Mouse (Mus musculus) MEL (cell line): ENCODE measurements around the gene Xpnpep1. TPM values are rescaled to one million over a fixed set of nuclear protein-coding genes. Genes with fewer than 3 reads are reported as not detected.
A peak's percentile ranks its signal among the peaks of the same experiment; 100 is the strongest.

Source experiments
- DNase-seq: peaks from one replicate; pipeline ENCODE4 v3.0.0; 2011; ENCODE audit warnings: low read depth, low spot score
- H3K27ac ChIP-seq: 2 replicates; pipeline ENCODE4 v1.5.1; 2012; ENCODE audit warnings: low read depth, mild to moderate bottlenecking, control low read depth, low read length, moderate library complexity; ENCODE audit not compliant: control insufficient read depth
- H3K27me3 ChIP-seq, 2 experiments: fragments of 150-350 bp in 1 of 2; sonication (generic) in 1 of 2; 2 replicates each; pipeline ENCODE4 v1.6.1; 2012; ENCODE audit warnings: low read length in 2 of 2, mild to moderate bottlenecking in 2 of 2, improper control_type of control experiment in 1 of 2, moderate library complexity in 1 of 2; ENCODE audit not compliant: insufficient read depth in 2 of 2, control insufficient read depth in 1 of 2
- H3K36me3 ChIP-seq, 2 experiments: 2 replicates each; pipeline ENCODE4 v1.6.1; 2012 to 2014; ENCODE audit warnings: low read length in 2 of 2, improper control_type of control experiment in 1 of 2, inconsistent platforms in 1 of 2, mild to moderate bottlenecking in 1 of 2; ENCODE audit not compliant: insufficient read depth in 2 of 2, control insufficient read depth in 1 of 2
- H3K4me1 ChIP-seq, 2 experiments: fragments of 150-350 bp in 1 of 2; sonication (generic) in 1 of 2; 2 replicates each; pipeline ENCODE4 v1.6.1; 2012; ENCODE audit warnings: low read length in 2 of 2, improper control_type of control experiment in 1 of 2, mild to moderate bottlenecking in 1 of 2; ENCODE audit not compliant: insufficient read depth in 2 of 2, control insufficient read depth in 1 of 2
- H3K4me3 ChIP-seq, 2 experiments: fragments of 150-350 bp in 1 of 2; sonication (generic) in 1 of 2; 2 replicates each; pipeline ENCODE4 v1.5.1; 2012; ENCODE audit warnings: low read depth in 2 of 2, low read length in 2 of 2, mild to moderate bottlenecking in 2 of 2, moderate library complexity in 2 of 2, control low read depth in 1 of 2, improper control_type of control experiment in 1 of 2; ENCODE audit not compliant: control insufficient read depth in 1 of 2, insufficient read depth in 1 of 2
- H3K79me2 ChIP-seq: 2 replicates; pipeline ENCODE4 v1.6.1; 2012; ENCODE audit warnings: mild to moderate bottlenecking, low read length, moderate library complexity; ENCODE audit not compliant: control insufficient read depth, poor library complexity, insufficient read depth
- H3K9ac ChIP-seq: 2 replicates; pipeline ENCODE4 v1.6.1; 2012; ENCODE audit warnings: low read depth, mild to moderate bottlenecking, control low read depth, low read length, moderate library complexity; ENCODE audit not compliant: control insufficient read depth, poor library complexity, severe bottlenecking
- H3K9me3 ChIP-seq: fragments of 150-350 bp; sonication (generic); replicated peaks from 2 replicates; pipeline ENCODE4 v1.6.1; 2012; ENCODE audit warnings: mild to moderate bottlenecking, low read length, improper control_type of control experiment, moderate library complexity; ENCODE audit not compliant: insufficient read depth
- CHD2 ChIP-seq: IDR thresholded peaks from 2 replicates; pipeline ENCODE4 v1.6.1; 2011; ENCODE audit warnings: low read length, improper control_type of control experiment
- CTCF ChIP-seq, 3 experiments: IDR thresholded peaks in 2 of 3; conservative IDR thresholded peaks in 1 of 3; 2 replicates each; pipeline ENCODE4 v1.5.1; 2011 to 2012; ENCODE audit warnings: low read length in 3 of 3, low read depth in 2 of 3, mild to moderate bottlenecking in 2 of 3, improper control_type of control experiment in 1 of 3, inconsistent platforms in 1 of 3, mixed read lengths in 1 of 3, moderate library complexity in 1 of 3; ENCODE audit not compliant: control insufficient read depth in 1 of 3, insufficient read depth in 1 of 3, poor library complexity in 1 of 3, severe bottlenecking in 1 of 3
- E2F4 ChIP-seq: IDR thresholded peaks from 2 replicates; pipeline ENCODE4 v1.6.1; 2011; ENCODE audit warnings: low read depth, low read length, improper control_type of control experiment, borderline replicate concordance
- EP300 ChIP-seq, 2 experiments: IDR thresholded peaks; 2 replicates each; pipeline ENCODE4 v1.6.1; 2011; ENCODE audit warnings: improper control_type of control experiment in 2 of 2, low read length in 2 of 2, low read depth in 1 of 2, mild to moderate bottlenecking in 1 of 2
- ETS1 ChIP-seq: IDR thresholded peaks from 2 replicates; pipeline ENCODE4 v1.6.1; 2012; ENCODE audit warnings: low read depth, mild to moderate bottlenecking, inconsistent platforms, low read length, improper control_type of control experiment, moderate library complexity
- JUND ChIP-seq: IDR thresholded peaks from 2 replicates; pipeline ENCODE4 v1.6.1; 2011; ENCODE audit warnings: low read depth, mild to moderate bottlenecking, improper control_type of control experiment, low read length
- KAT2A ChIP-seq: conservative IDR thresholded peaks from 2 replicates; pipeline ENCODE4 v1.6.1; 2012; ENCODE audit warnings: low read depth, low read length, improper control_type of control experiment, inconsistent platforms
- MAX ChIP-seq: IDR thresholded peaks from 2 replicates; pipeline ENCODE4 v1.6.1; 2011; ENCODE audit warnings: low read length, improper control_type of control experiment
- MEF2A ChIP-seq: IDR thresholded peaks from 2 replicates; pipeline ENCODE4 v1.6.1; 2014; ENCODE audit warnings: low read depth, mild to moderate bottlenecking, inconsistent platforms, low read length, improper control_type of control experiment; ENCODE audit not compliant: poor library complexity, insufficient replicate concordance, severe bottlenecking; ENCODE audit errors: extremely low read depth
- MXI1 ChIP-seq: IDR thresholded peaks from 2 replicates; pipeline ENCODE4 v1.6.1; 2011; ENCODE audit warnings: mild to moderate bottlenecking, low read depth, low read length, improper control_type of control experiment
- MYB ChIP-seq: IDR thresholded peaks from 2 replicates; pipeline ENCODE4 v1.6.1; 2011; ENCODE audit warnings: mild to moderate bottlenecking, low read depth, low read length, improper control_type of control experiment
- NRF1 ChIP-seq: IDR thresholded peaks from 2 replicates; pipeline ENCODE4 v1.6.1; 2014; ENCODE audit warnings: low read depth, mild to moderate bottlenecking, inconsistent platforms, low read length, improper control_type of control experiment, moderate library complexity; ENCODE audit not compliant: poor library complexity, insufficient read depth, severe bottlenecking
- POLR2AphosphoS5 ChIP-seq: IDR thresholded peaks from 2 replicates; pipeline ENCODE4 v1.6.1; 2012; ENCODE audit warnings: low read depth, borderline replicate concordance, mild to moderate bottlenecking, inconsistent platforms, low read length, moderate library complexity, mixed read lengths
- RAD21 ChIP-seq: IDR thresholded peaks from 2 replicates; pipeline ENCODE4 v1.6.1; 2011; ENCODE audit warnings: mild to moderate bottlenecking, low read depth, low read length, improper control_type of control experiment
- RCOR1 ChIP-seq: IDR thresholded peaks from 2 replicates; pipeline ENCODE4 v1.6.1; 2012; ENCODE audit warnings: low read depth, mild to moderate bottlenecking, inconsistent platforms, low read length, improper control_type of control experiment
- SIN3A ChIP-seq: IDR thresholded peaks from 2 replicates; pipeline ENCODE4 v1.6.1; 2012; ENCODE audit warnings: low read length, improper control_type of control experiment, inconsistent platforms
- SMC3 ChIP-seq: IDR thresholded peaks from 2 replicates; pipeline ENCODE4 v1.6.1; 2011; ENCODE audit warnings: low read depth, low read length, improper control_type of control experiment
- TAL1 ChIP-seq: IDR thresholded peaks from 2 replicates; pipeline ENCODE4 v1.6.1; 2012; ENCODE audit warnings: mild to moderate bottlenecking, inconsistent platforms, low read length, moderate library complexity, mixed read lengths
- TBP ChIP-seq: IDR thresholded peaks from 2 replicates; pipeline ENCODE4 v1.8.0; 2011; ENCODE audit warnings: low read depth, low read length, improper control_type of control experiment
- TCF12 ChIP-seq: IDR thresholded peaks from 2 replicates; pipeline ENCODE4 v1.6.1; 2014; ENCODE audit warnings: low read depth, mild to moderate bottlenecking, inconsistent platforms, low read length, improper control_type of control experiment, moderate library complexity
- UBTF ChIP-seq: IDR thresholded peaks from 2 replicates; pipeline ENCODE4 v1.6.1; 2012; ENCODE audit warnings: low read depth, mild to moderate bottlenecking, inconsistent platforms, low read length, improper control_type of control experiment, moderate library complexity, borderline replicate concordance; ENCODE audit not compliant: insufficient read depth
- USF1 ChIP-seq: IDR thresholded peaks from 2 replicates; pipeline ENCODE4 v1.6.1; 2014; ENCODE audit warnings: low read depth, mild to moderate bottlenecking, inconsistent platforms, low read length, improper control_type of control experiment, moderate library complexity
- USF2 ChIP-seq, 2 experiments: IDR thresholded peaks; 2 replicates each; pipeline ENCODE4 v1.6.1; 2011 to 2012; ENCODE audit warnings: improper control_type of control experiment in 2 of 2, low read length in 2 of 2, borderline replicate concordance in 1 of 2, inconsistent platforms in 1 of 2, low read depth in 1 of 2, mild to moderate bottlenecking in 1 of 2; ENCODE audit not compliant: insufficient read depth in 1 of 2
- ZC3H11A ChIP-seq: IDR thresholded peaks from 2 replicates; pipeline ENCODE4 v1.6.1; 2012; ENCODE audit warnings: low read depth, mild to moderate bottlenecking, inconsistent platforms, low read length, improper control_type of control experiment
- ZKSCAN1 ChIP-seq: IDR thresholded peaks from 2 replicates; pipeline ENCODE4 v1.6.1; 2012; ENCODE audit warnings: low read depth, mild to moderate bottlenecking, inconsistent platforms, low read length, improper control_type of control experiment, moderate library complexity
- ZNF384 ChIP-seq: IDR thresholded peaks from 2 replicates; pipeline ENCODE4 v1.6.1; 2012; ENCODE audit warnings: low read depth, mild to moderate bottlenecking, inconsistent platforms, low read length, improper control_type of control experiment
- polyA plus RNA-seq, 2 experiments: library from polyadenylated mRNA; stranded (reverse) in 1 of 2; unstranded in 1 of 2; fragments of >175 nt in 1 of 2; fragments of >200 nt in 1 of 2; gene quantifications; 2 replicates each; pipeline versions ENCODE4 v1.2.1 to v1.2.4; 2012; ENCODE audit warnings: low replicate concordance in 2 of 2, low read depth in 1 of 2; ENCODE audit not compliant: insufficient read length in 2 of 2, insufficient read depth in 1 of 2, missing spikeins in 1 of 2
- total RNA-seq: library from RNA; depleted of rRNA; stranded (reverse); fragments of 300-350 nt; gene quantifications from 2 replicates; pipeline ENCODE4 v1.2.3, GENCODE M21; 2012

Gene Xpnpep1
- total and polyA plus RNA-seq, 3 experiments, result 428 to 531 (median 526) TPM

- no peaks in the 10 kb centered on the region for H3K4me1 ChIP-seq
- no peak for DNase-seq
- no peak overlapping the region for H3K9ac ChIP-seq
- no peaks in the 10 kb centered on the region for H3K79me2 ChIP-seq
- H3K27ac ChIP-seq, result no peak overlapping the region
- no peaks in the 10 kb centered on the region for H3K9me3 ChIP-seq
- H3K36me3 ChIP-seq, result no peaks in the 10 kb centered on the region
- H3K27me3 ChIP-seq, result no peaks in the 10 kb centered on the region
- H3K4me3 ChIP-seq, result no peak overlapping the region
- no peak for TF ChIP-seq SMC3
- TF ChIP-seq CTCF (IDR thresholded peaks at IDR 0.05 in 2 of 3, conservative IDR thresholded peaks at IDR 0.05 in 1 of 3; ENCODE audit: control insufficient read depth in 1 of 3, insufficient read depth in 1 of 3, low read depth in 2 of 3, low read length in 3 of 3, poor library complexity in 1 of 3, severe bottlenecking in 1 of 3), result no peak
- no peak for TF ChIP-seq ZKSCAN1
- TF ChIP-seq SIN3A, result no peak
- TF ChIP-seq CHD2, result no peak
- no peak for TF ChIP-seq KAT2A
Observed at GRCm38 (mm10) chr19:52966339-52966738, 73.7 kb downstream of the Xpnpep1 start.

- H3K27me3 ChIP-seq, result no peaks in the 10 kb centered on the region
Observed at GRCm38 (mm10) chr19:52962745-52963144, 77.3 kb downstream of the Xpnpep1 start.

DNA sequence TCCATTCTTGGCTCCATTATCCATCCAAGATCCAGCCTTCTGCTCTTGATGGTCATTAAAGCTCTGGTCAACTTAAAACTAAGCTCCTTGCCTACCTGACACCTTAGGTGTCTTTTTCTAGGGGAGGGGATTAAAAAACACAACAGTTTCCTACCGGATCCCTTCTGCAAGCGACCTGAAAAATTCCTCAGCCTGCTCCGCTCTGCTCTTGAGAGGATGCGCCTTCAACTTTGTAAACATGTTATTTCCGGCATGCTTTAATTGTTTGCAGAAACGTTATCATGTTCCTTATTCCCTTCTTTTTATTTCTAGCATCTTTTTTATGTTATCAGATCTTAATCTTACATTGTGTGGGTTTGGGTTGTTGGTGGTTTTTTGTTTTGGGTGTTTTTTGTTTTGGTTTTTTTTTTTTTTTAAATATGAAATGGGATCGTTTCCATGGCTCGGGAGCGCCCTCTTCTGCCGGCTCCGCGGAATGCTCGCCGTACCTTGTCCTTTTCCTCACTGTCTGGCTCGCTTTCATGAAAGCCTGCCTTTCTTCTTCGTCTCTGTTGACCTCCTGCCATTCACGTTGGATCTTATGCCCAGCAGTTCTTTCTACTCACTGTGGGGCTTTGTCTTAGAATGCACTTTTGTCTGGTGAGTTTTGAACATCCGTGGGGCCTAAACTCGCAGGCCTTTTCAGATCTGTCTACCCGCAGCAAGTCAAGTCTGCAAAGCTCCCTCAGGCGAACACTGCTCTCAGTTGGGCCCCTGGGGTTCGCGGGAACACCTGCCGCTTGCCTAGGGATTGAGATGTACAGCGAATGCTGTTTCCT is 117.1 kb downstream of the Xpnpep1 start:
- H3K4me3 ChIP-seq, result no peak overlapping the region
- H3K36me3 ChIP-seq, result no peaks in the 10 kb centered on the region
- H3K9ac ChIP-seq, result no peak overlapping the region
- no peak overlapping the region for H3K27ac ChIP-seq
- H3K27me3 ChIP-seq, result no peaks in the 10 kb centered on the region
- H3K79me2 ChIP-seq, result no peaks in the 10 kb centered on the region
- no peaks in the 10 kb centered on the region for H3K9me3 ChIP-seq
- peak; percentile 46 for DNase-seq
- H3K4me1 ChIP-seq, result no peaks in the 10 kb centered on the region
- TF ChIP-seq MEF2A, result no peak
- no peak for TF ChIP-seq ZKSCAN1
- no peak for TF ChIP-seq USF1
- no peak for TF ChIP-seq UBTF
- TF ChIP-seq ZNF384, result peak; percentile 96
- no peak for TF ChIP-seq ETS1
- TF ChIP-seq E2F4, result no peak
- no peak for TF ChIP-seq POLR2AphosphoS5
- TF ChIP-seq EP300 (IDR thresholded peaks at IDR 0.05; ENCODE audit: low read depth in 1 of 2, low read length in 2 of 2), result no peak
- no peak for TF ChIP-seq MYB
- no peak for TF ChIP-seq MXI1
- no peak for TF ChIP-seq TAL1
- peak; percentile 73 for TF ChIP-seq SMC3
- TF ChIP-seq TCF12, result no peak
- TF ChIP-seq TBP, result 0 out of 2 replicates have a peak, but pooled peaks have one; percentile 15
- TF ChIP-seq RCOR1, result no peak
- peak; percentile 70 for TF ChIP-seq ZC3H11A
- peak; percentile 44 to 91 (median 67) for TF ChIP-seq CTCF (IDR thresholded peaks at IDR 0.05 in 2 of 3, conservative IDR thresholded peaks at IDR 0.05 in 1 of 3; ENCODE audit: control insufficient read depth in 1 of 3, insufficient read depth in 1 of 3, low read depth in 2 of 3, low read length in 3 of 3, poor library complexity in 1 of 3, severe bottlenecking in 1 of 3)

More at GRCm38 (mm10) chr19:52962745-52963144, 77.3 kb downstream of the Xpnpep1 start:
- DNase-seq, result peak; percentile 23
- TF ChIP-seq MAX (no peak), USF2 (IDR thresholded peaks at IDR 0.05; ENCODE audit: borderline replicate concordance in 1 of 2, insufficient read depth in 1 of 2, low read depth in 1 of 2, low read length in 2 of 2) (no peak), JUND (no peak), NRF1 (no peak), ZNF384 (peak; percentile 90), TCF12 (no peak), RAD21 (no peak)
- TF ChIP-seq, all 39 proteins: peak for 1
- no peaks in the 10 kb centered on the region for H3K9me3 ChIP-seq
- H3K79me2 ChIP-seq, result no peaks in the 10 kb centered on the region
- H3K4me3 ChIP-seq, result no peak overlapping the region
- H3K9ac ChIP-seq, result no peak overlapping the region
- no peaks in the 10 kb centered on the region for H3K36me3 ChIP-seq
- H3K4me1 ChIP-seq, result no peaks in the 10 kb centered on the region
- H3K27ac ChIP-seq, result no peak overlapping the region
